Mouse (Mus musculus) testis, adult 2 months (tissue): ENCODE measurements at regions not wholly inside any gene's neighbourhood (a gene's known extent, or its start where the extent isn't known, plus 50 kb on each side); places are given as distances from the start of the nearest gene placed in this dataset.

Experiments
- H3K27ac ChIP-seq: fragments of 200-500 bp; 2 replicates; pipeline ENCODE4 v1.5.1; 2012; ENCODE audit warnings: low read depth, low read length; ENCODE audit not compliant: control insufficient read depth, insufficient read depth
- H3K27me3 ChIP-seq: fragments of 200-500 bp; 2 replicates; pipeline ENCODE4 v1.6.1; 2012; ENCODE audit warnings: mild to moderate bottlenecking, low read length, moderate library complexity; ENCODE audit not compliant: control insufficient read depth, insufficient read depth
- H3K36me3 ChIP-seq: fragments of 200-500 bp; 2 replicates; pipeline ENCODE4 v1.6.1; 2012; ENCODE audit warnings: mild to moderate bottlenecking, low read length; ENCODE audit not compliant: control insufficient read depth, insufficient read depth
- H3K4me1 ChIP-seq: fragments of 200-500 bp; 2 replicates; pipeline ENCODE4 v1.6.1; 2012; ENCODE audit warnings: low read length; ENCODE audit not compliant: control insufficient read depth, insufficient read depth
- H3K4me3 ChIP-seq: fragments of 200-500 bp; 2 replicates; pipeline ENCODE4 v1.5.1; 2012; ENCODE audit warnings: low read depth, mild to moderate bottlenecking, low read length, moderate library complexity, mixed read lengths; ENCODE audit not compliant: control insufficient read depth
- CTCF ChIP-seq: fragments of 200-500 bp; IDR thresholded peaks from 2 replicates; pipeline ENCODE4 v1.5.1; 2012; ENCODE audit warnings: low read depth, mild to moderate bottlenecking, inconsistent platforms, low read length, moderate library complexity; ENCODE audit not compliant: control insufficient read depth, insufficient read depth, insufficient replicate concordance
- POLR2A ChIP-seq: fragments of 200-500 bp; IDR thresholded peaks from 2 replicates; pipeline ENCODE4 v1.6.1; 2012; ENCODE audit warnings: low read depth, mild to moderate bottlenecking, inconsistent platforms, low read length, moderate library complexity; ENCODE audit not compliant: control insufficient read depth

DNA sequence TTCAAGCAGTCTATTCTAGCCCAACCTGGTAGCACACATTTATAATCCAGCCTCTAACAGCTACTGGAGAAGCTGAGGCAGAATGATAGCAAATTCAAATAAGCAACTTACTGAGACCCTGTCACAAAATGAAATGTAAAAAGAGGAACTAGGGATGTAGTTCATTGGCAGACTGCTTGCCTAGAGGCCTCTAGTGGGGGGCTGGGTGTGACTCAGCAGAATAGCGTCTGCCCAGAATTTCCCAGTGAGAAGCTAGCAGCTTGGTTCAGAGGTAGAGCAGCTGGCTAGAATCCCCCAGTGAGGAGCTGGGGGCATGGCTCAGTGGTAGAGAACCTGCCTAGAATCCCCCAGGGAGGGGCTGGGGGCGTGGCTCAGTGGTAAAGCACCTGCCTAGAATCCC, 777.5 kb upstream of the Auts2 start:
- Histone ChIP-seq H3K4me1 (no peaks in the 10 kb centered on the region), H3K27ac (no peak overlapping the region), H3K4me3 (no peak overlapping the region), H3K27me3 (no peaks in the 10 kb centered on the region), H3K36me3 (no peaks in the 10 kb centered on the region)
- TF ChIP-seq CTCF (no peak), POLR2A (no peak)

- Histone ChIP-seq H3K36me3 (no peaks in the 10 kb centered on the region), H3K27me3 (no peaks in the 10 kb centered on the region), H3K4me3 (no peak overlapping the region), H3K27ac (no peak overlapping the region), H3K4me1 (no peaks in the 10 kb centered on the region)
- TF ChIP-seq POLR2A (no peak), CTCF (no peak)
Measured at GRCm38 (mm10) chr5:133320206-133320605, 777.1 kb upstream of the Auts2 start.

GRCm38 (mm10) chr5:133314031-133314430, 770.9 kb upstream of the Auts2 start:
- Histone ChIP-seq H3K4me3 (no peak overlapping the region), H3K4me1 (no peaks in the 10 kb centered on the region), H3K36me3 (no peaks in the 10 kb centered on the region), H3K27me3 (no peaks in the 10 kb centered on the region), H3K27ac (no peak overlapping the region)
- TF ChIP-seq CTCF (no peak), POLR2A (no peak)

- Histone ChIP-seq H3K4me1 (no peaks in the 10 kb centered on the region), H3K36me3 (no peaks in the 10 kb centered on the region), H3K27me3 (no peaks in the 10 kb centered on the region), H3K27ac (no peak overlapping the region), H3K4me3 (no peak overlapping the region)
- TF ChIP-seq POLR2A (no peak), CTCF (no peak)
Measured at GRCm38 (mm10) chr5:133310979-133311890, 768.1 kb upstream of the Auts2 start.

GRCm38 (mm10) chr5:133267887-133268286, 724.7 kb upstream of the Auts2 start:
- no peaks in the 10 kb centered on the region for H3K36me3 ChIP-seq
- H3K4me3 ChIP-seq = no peak overlapping the region
- no peaks in the 10 kb centered on the region for H3K4me1 ChIP-seq
- no peak overlapping the region for H3K27ac ChIP-seq
- no peak for TF ChIP-seq CTCF
- TF ChIP-seq POLR2A = no peak
- no peaks in the 10 kb centered on the region for H3K27me3 ChIP-seq

- no peak overlapping the region for H3K4me3 ChIP-seq
- TF ChIP-seq POLR2A (no peak), CTCF (no peak)
Measured at GRCm38 (mm10) chr5:133267356-133267755, 724.2 kb upstream of the Auts2 start.

DNA sequence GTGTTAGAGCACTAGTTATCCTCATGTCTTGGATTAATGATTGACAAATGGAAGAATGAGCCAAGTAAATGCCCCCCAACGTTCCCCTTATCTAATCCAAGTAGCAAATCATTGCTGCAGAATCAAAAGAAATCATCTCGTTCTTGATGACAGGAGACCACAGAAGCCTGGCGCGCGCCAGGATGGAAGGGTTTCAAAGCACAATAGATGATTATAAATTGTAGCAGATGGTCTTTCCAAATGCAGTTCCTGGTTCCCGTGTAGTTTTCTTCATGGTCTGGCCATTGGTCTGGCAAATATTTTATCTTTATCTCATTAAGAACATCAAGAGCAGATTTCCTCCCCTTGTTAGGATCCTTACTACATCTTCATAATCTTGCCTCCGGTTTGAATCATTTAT, 721.8 kb upstream of the Auts2 start:
- H3K4me3 ChIP-seq = no peak overlapping the region
- H3K27me3 ChIP-seq = no peaks in the 10 kb centered on the region
- H3K4me1 ChIP-seq = no peaks in the 10 kb centered on the region
- H3K27ac ChIP-seq = no peak overlapping the region
- no peaks in the 10 kb centered on the region for H3K36me3 ChIP-seq
- TF ChIP-seq POLR2A (no peak), CTCF (no peak)

More at GRCm38 (mm10) chr5:133267356-133267755, 724.2 kb upstream of the Auts2 start:
- H3K36me3 ChIP-seq = no peaks in the 10 kb centered on the region
- H3K27me3 ChIP-seq = no peaks in the 10 kb centered on the region
- no peak overlapping the region for H3K27ac ChIP-seq
- no peaks in the 10 kb centered on the region for H3K4me1 ChIP-seq

DNA sequence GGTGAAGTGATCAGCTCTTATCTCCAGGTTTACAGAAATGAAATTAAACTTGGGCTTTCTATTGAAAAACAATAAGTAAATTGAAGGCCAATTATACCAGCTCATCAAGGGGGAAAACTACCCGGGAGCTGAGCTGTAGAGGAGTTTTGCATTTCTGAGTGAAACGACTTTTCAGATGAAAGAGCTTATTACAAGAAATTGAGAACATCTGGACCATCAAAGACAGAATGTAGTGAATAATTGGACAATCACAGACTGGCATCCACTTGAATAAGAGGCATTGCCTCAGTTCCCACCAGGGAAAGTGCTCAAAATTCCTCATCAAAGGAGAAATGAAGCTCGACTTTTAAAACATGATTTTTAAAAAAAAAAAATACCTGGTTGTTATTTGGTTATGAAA, 675.7 kb upstream of the Auts2 start:
- Histone ChIP-seq H3K4me3 (no peak overlapping the region), H3K27ac (no peak overlapping the region), H3K27me3 (no peaks in the 10 kb centered on the region), H3K36me3 (no peaks in the 10 kb centered on the region), H3K4me1 (no peaks in the 10 kb centered on the region)
- TF ChIP-seq CTCF (no peak), POLR2A (no peak)
